Mouse (Mus musculus) yolk sac, embryonic 10.5 days (tissue): ENCODE measurements around the gene Nme3.
A peak's percentile ranks its signal among the peaks of the same experiment; 100 is the strongest.

ENCODE experiments used
- DNase-seq: peaks from one replicate; pipeline ENCODE4 v3.0.0-alpha.2; 2017; ENCODE audit warnings: low spot score

Nme3 gene

DNA sequence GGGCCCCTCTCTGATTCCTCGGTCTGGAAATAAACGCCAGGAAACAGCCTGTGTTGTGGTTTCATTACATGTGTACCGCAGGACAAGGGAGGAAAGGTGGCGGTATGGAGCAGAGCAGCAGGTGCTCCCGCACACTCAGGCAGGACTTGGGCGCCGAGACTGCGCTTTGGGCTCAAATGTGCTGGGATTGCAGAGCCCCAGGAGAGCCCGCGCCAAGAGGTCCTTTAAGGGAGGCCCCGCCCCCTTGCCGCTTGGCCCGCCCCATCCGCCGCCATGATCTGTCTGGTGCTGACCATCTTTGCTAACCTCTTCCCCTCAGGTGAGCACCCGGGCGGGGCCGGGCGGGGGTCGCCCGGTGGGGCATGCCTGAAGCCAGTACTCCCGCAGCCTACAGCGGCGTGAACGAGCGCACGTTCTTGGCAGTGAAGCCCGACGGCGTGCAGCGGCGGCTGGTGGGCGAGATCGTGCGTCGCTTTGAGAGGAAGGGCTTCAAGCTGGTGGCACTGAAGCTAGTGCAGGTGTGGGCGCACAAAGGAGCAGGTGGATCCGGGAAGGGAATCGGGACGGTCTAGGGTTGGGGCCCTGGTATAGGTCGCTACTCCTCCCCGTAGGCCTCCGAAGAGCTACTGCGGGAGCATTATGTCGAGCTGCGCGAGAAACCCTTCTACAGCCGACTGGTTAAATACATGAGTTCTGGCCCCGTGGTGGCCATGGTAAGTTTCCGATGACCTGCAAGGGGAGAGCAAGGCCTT lies at the start of gene Nme3:
TSS of gene Nme3 (plus strand) at position 260 of the 752 bp plus-strand sequence.
- DNase-seq = peak; percentile 91

GRCm38 (mm10) chr17:24847386-24847785 lies 48.9 kb upstream of the Nme3 start:
- no peak for DNase-seq

DNA sequence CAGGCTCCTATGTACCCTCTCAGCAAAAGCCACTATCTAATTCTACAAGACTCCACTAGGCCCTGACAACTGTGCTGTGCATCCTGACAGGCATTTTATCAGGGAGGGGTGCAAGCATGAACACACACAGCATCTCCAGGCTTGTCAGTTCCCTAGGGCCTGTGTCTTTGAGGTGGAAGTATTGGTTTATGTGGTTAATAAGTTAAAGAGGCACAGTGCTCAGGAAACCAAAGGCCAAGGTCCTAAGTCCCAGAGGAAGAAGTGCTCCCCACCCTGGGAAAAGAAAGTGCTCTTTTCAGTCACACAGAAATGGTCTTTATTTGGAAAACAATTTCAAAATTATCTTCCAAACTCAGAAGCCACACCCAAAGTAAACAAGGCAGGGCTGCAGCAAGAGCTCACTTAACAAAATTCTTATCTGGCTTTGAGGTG lies 47.7 kb upstream of the Nme3 start:
- DNase-seq = peak; percentile 75

GRCm38 (mm10) chr17:24849733-24850064 lies 46.6 kb upstream of the Nme3 start:
- no peak for DNase-seq

- peak; percentile 99 for DNase-seq
Observed at GRCm38 (mm10) chr17:24850065-24850772, 46.1 kb upstream of the Nme3 start, which contains the start of gene Fahd1. Gene Fahd1, minus strand, starts transcription at chr17:24850364.

DNA sequence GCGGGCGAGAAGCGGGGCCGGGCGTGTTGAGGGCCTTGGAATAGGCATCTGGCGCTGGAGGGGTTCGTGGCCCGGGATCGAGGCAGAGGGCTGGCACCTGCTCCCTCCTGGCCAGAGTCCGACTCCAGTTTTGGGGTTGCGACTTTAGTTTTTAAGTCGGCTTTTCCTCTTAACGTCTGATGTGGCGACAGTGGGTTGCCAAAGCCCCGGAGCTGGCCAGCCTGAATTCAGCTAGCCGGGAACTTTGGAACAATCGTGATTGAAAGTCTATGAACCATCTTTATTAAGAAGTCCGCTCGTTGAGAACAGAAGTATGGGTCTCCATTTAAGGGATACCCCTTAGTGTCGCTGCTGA lies 45.5 kb upstream of the Nme3 start:
- DNase-seq = no peak

- DNase-seq = no peak
Observed at GRCm38 (mm10) chr17:24851381-24852125, 44.7 kb upstream of the Nme3 start.

- DNase-seq = no peak
Observed at GRCm38 (mm10) chr17:24855838-24856464, 40.3 kb upstream of the Nme3 start.

GRCm38 (mm10) chr17:24856589-24856988 lies 39.7 kb upstream of the Nme3 start:
- no peak for DNase-seq

GRCm38 (mm10) chr17:24857831-24858470 lies 38.3 kb upstream of the Nme3 start:
- DNase-seq = no peak

DNA sequence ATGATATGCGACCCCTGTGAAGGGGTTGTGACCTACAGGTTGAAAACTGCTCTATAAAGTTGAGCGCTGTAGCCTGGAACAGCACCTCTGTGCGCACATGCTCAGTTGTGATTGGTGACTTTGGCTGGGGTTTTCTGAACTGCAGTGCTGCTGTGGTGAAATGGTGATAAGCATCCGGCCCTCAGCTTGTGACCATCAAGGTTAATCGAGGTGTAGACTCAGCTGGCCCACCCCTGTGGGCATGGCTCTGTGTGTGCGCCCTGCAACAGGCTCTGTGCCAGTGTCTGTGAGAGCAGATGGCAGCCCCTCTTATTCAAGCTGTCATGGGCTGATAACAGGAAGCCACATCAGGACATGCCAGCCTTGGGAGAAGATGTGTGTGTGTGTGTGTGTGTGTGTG lies 37.3 kb upstream of the Nme3 start:
- no peak for DNase-seq

- DNase-seq = no peak
Observed at GRCm38 (mm10) chr17:24860076-24860475, 36.2 kb upstream of the Nme3 start.

DNA sequence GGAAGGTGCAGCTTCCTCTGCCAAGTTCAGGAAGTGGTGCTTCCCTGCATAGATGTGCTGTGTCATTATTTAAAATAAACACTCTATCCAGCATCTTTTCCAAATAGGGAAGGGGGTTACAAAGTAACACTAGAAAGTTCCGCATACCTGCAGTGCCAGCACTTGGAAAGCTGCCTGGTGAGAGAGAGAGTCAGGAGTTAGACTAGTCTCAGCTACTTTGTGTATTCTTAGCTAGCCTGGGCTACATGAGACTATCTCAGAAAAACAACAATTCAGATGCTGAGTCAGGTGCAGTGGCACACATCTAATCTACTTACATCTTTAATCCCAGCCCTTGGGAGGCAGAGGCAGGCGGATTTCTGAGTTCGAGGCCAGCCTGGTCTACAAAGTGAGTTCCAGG lies 34.5 kb upstream of the Nme3 start:
- no peak for DNase-seq

DNA sequence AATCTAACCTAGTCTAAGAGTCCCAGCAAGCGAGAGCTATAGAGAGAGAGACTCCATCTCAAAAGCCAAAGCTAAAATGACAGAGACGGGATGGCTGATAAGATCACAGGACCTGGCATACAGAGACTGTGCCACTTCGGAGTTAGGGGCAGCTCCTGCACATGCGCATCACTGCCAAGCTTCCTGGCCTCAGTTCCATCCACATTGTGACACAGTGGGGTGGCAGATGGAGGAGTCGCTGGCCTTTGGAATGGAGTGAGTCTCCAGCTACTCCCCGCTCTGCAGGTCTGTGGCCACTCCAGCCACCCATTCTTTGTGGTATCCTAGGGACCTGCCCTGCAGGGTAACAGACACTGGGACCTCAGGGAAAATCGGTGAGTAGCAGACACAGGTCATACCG lies 30.5 kb upstream of the Nme3 start, which contains the start of gene Igfals:
TSS of gene Igfals (plus strand) at position 222 of the 400 bp plus-strand sequence.
- DNase-seq = no peak

GRCm38 (mm10) chr17:24867914-24868313 lies 28.4 kb upstream of the Nme3 start:
- no peak for DNase-seq

GRCm38 (mm10) chr17:24873695-24874404 lies 22.4 kb upstream of the Nme3 start:
- DNase-seq = no peak

GRCm38 (mm10) chr17:24874405-24874745 lies 21.9 kb upstream of the Nme3 start:
- no peak for DNase-seq

- no peak for DNase-seq
Observed at GRCm38 (mm10) chr17:24874989-24875388, 21.3 kb upstream of the Nme3 start.

DNA sequence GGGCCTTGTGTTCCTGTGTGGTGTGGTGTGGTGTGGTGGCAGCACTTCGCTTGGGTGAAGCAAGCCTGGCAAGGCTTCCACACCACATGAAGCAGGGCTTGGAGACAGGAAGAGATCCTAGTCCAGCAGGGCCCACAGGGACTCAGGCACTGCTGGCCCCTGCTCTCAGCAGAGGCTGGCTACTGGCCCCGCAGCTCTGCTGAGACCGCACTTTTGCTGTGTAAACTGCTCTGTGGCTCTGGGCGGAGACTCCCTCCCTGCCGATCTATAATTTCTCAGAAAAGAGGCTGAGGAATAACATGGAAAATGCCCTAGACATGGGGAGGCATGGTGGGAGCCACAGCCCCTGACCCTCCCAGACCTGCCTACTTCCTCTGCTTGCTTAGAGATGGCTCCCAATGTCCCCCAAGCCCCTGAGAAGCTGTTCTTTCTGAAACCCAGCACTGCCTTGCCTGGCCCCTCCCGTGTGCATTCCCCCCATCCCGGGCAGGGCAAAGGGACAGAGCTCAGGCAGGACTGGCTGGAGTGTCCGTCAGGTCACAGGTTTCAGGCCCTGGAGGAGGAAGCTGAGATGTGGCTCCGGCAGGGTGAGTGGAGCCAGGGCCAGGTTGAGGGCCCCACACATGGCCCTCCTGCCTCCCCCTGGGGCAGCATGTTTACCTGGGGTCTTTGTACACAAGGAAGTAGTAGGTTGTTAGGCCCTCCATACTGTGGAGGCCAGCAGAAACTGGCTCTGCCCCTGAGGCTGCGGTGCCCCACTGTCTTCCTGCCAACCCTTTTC lies 18.8 kb upstream of the Nme3 start:
- peak; percentile 86 for DNase-seq

GRCm38 (mm10) chr17:24878117-24878397 lies 18.2 kb upstream of the Nme3 start:
- peak; percentile 80 for DNase-seq

- DNase-seq = no peak
Observed at GRCm38 (mm10) chr17:24878531-24878930, 17.8 kb upstream of the Nme3 start.
